In genomic region chr2:179443226-179443815, GRCm38 (mm10) we compare ENCODE assay signal across 8 mouse cellular contexts. TPM values are rescaled to one million over a fixed set of nuclear protein-coding genes. Genes with fewer than 3 reads are reported as not detected.
A peak's percentile ranks its signal among the peaks of the same experiment; 100 is the strongest.
DNase-seq lines count a peak whose midpoint lies in the region; ATAC-seq and TF ChIP-seq lines count a peak whose summit lies in the region.
"Had no signal": no experiment of that assay in that cellular context is flagged by ENCODE, and none has a peak within 500 bp of the region (broad histone marks: within the 10 kb centered on the region; RNA-seq: fewer than 3 reads in every experiment).

No protein-coding gene starts in this region.

- no peak overlapping the region for H3K27ac ChIP-seq in intestine, embryonic 14.5 days (ENCODE audit: low read depth)
- H3K27ac ChIP-seq in midbrain, embryonic 11.5 days (ENCODE audit: low read depth, low read length): no peak overlapping the region
- no peak overlapping the region for H3K27ac ChIP-seq in stomach, embryonic 16.5 days (ENCODE audit: low read length)

- H3K27me3 ChIP-seq in Patski: no peaks in the 10 kb centered on the region
- H3K27me3 ChIP-seq in intestine, embryonic 14.5 days (replicated peaks; ENCODE audit: control insufficient read depth, insufficient read depth, low read length): peaks cover 31% of the 10 kb centered on the region
- H3K27me3 ChIP-seq in midbrain, embryonic 11.5 days (ENCODE audit: control insufficient read depth, insufficient read depth, low read length): peaks cover 17% of the 10 kb centered on the region
- H3K27me3 ChIP-seq in stomach, embryonic 16.5 days (ENCODE audit: control insufficient read depth, insufficient read depth, low read length): peaks cover 25% of the 10 kb centered on the region

- no peak for TF ChIP-seq CTCF in Patski (IDR thresholded peaks at IDR 0.05)

- peak; percentile 21 for ATAC-seq in Patski
- ATAC-seq in intestine, embryonic 14.5 days (replicated peaks; ENCODE audit: low FRiP score, low TSS enrichment, low read depth): peak; percentile 42; the same call in 1 of the 2 replicates
- ATAC-seq in midbrain, embryonic 11.5 days (ENCODE audit: low FRiP score): peak; percentile 50
- no peak for ATAC-seq in stomach, embryonic 16.5 days (ENCODE audit: insufficient read depth, low FRiP score)

- in situ Hi-C loops in Patski (cut with MboI; ENCODE audit: low pct_unique_long_range_greater_than_20kb): no loop called here

- no peaks in the 10 kb centered on the region; the same call in 1 of the 2 replicates for H3K4me1 ChIP-seq in intestine, embryonic 14.5 days (replicated peaks; ENCODE audit: control insufficient read depth, insufficient read depth, low read length)
- H3K4me1 ChIP-seq in midbrain, embryonic 11.5 days (ENCODE audit: control insufficient read depth, insufficient read depth, low read length): peaks cover 10% of the 10 kb centered on the region
- H3K4me1 ChIP-seq in stomach, embryonic 16.5 days (ENCODE audit: control insufficient read depth, insufficient read depth, low read length): peaks cover 14% of the 10 kb centered on the region; the same call in 1 of the 2 replicates

- peak overlapping the region; percentile 53 for H3K4me3 ChIP-seq in intestine, embryonic 14.5 days (ENCODE audit: low read depth, low read length)
- H3K4me3 ChIP-seq in midbrain, embryonic 11.5 days (ENCODE audit: low read depth, low read length): peak overlapping the region; percentile 73
- peak overlapping the region; percentile 61 for H3K4me3 ChIP-seq in stomach, embryonic 16.5 days (replicated peaks; ENCODE audit: low read length)

- under 1% methylated on average over 49 of the region's 51 CpGs for WGBS in intestine, embryonic 14.5 days
- under 1% methylated on average over 51 of the region's 51 CpGs for WGBS in midbrain, embryonic 11.5 days
- under 1% methylated on average over 51 of the region's 51 CpGs for WGBS in stomach, embryonic 16.5 days

- POLR2A ChIA-PET in Patski (lab: Charles Lee): no interaction called here

- no peaks in the 10 kb centered on the region for H3K36me3 ChIP-seq in intestine, embryonic 14.5 days (ENCODE audit: control insufficient read depth, insufficient read depth, low read length)
- H3K36me3 ChIP-seq in midbrain, embryonic 11.5 days (ENCODE audit: control insufficient read depth, insufficient read depth, low read length): no peaks in the 10 kb centered on the region
- H3K36me3 ChIP-seq in stomach, embryonic 16.5 days (ENCODE audit: control insufficient read depth, insufficient read depth, low read length): no peaks in the 10 kb centered on the region

- H3K4me2 ChIP-seq in intestine, embryonic 14.5 days (ENCODE audit: low read length): peak overlapping the region; percentile 99
- H3K4me2 ChIP-seq in midbrain, embryonic 11.5 days: peak overlapping the region; percentile 93
- peak overlapping the region; percentile 99 for H3K4me2 ChIP-seq in stomach, embryonic 16.5 days (ENCODE audit: low read depth, low read length)

- no peaks in the 10 kb centered on the region for H3K9me3 ChIP-seq in intestine, embryonic 14.5 days (ENCODE audit: control insufficient read depth, low read length)
- H3K9me3 ChIP-seq in midbrain, embryonic 11.5 days (ENCODE audit: control insufficient read depth, low read length): no peaks in the 10 kb centered on the region
- H3K9me3 ChIP-seq in stomach, embryonic 16.5 days (replicated peaks; ENCODE audit: control insufficient read depth, low read length): no peaks in the 10 kb centered on the region

- CTCF ChIA-PET in Patski (lab: Charles Lee): no interaction called here

- peak overlapping the region; percentile 48 for H3K9ac ChIP-seq in intestine, embryonic 14.5 days (ENCODE audit: low read length)
- peak overlapping the region; percentile 77 for H3K9ac ChIP-seq in midbrain, embryonic 11.5 days (ENCODE audit: low read length)
- peak overlapping the region; percentile 69 for H3K9ac ChIP-seq in stomach, embryonic 16.5 days (ENCODE audit: low read length)

- intact Hi-C loops in left cerebral cortex, postnatal 36 days (cut with DNase I): loop anchor here (5.0 to 10.0 kb wide), 3 partner anchors 231 to 869 kb away; no protein-coding TSS in a partner anchor

- DNase-seq in Patski (ENCODE audit: low read depth, low spot score): no peak
- DNase-seq in cerebellum, adult 8-10 months: peak; percentile 37
- DNase-seq in frontal cortex, postnatal 36 days (ENCODE audit: low spot score in 2 of 2): peak; percentile 60 to 72
- DNase-seq in intestine, embryonic 14.5 days (ENCODE audit: low spot score): peak; percentile 82
- peak; percentile 59 to 69 for DNase-seq in left cerebral cortex, postnatal 36 days (ENCODE audit: low spot score in 2 of 2)
- no peak for DNase-seq in midbrain, embryonic 11.5 days (ENCODE audit: low spot score, missing footprints)

RNA-seq across cellular contexts. Expression of gene Cdh4, which starts 1.1 kb away (rescaled TPM):
- not detected for polyA plus RNA-seq in Patski (2021)
- 1.4 and 1.8 TPM in 2 replicates for polyA plus RNA-seq in intestine, embryonic 14.5 days (2014; fragmentation: Nextera tagmentation; extraction: Ambion mirVana)
- total RNA-seq in left cerebral cortex, postnatal 36 days (2021): 10 to 100 TPM; 19.0 to 31.0 TPM
- polyA plus RNA-seq in midbrain, embryonic 11.5 days (2014; fragmentation: Nextera tagmentation; extraction: Ambion mirVana): 6.8 and 8.5 TPM in 2 replicates
- 4.4 TPM in 2 replicates for polyA plus RNA-seq in stomach, embryonic 16.5 days (2015; fragmentation: Nextera tagmentation; extraction: Ambion mirVana)
- total RNA-seq: neutrophil, adult 5-6 weeks had no signal

Comparison
In these comparisons a context has a peak if more than half of its experiments do, and no peak if none do; other contexts are left out.
1. DNase-seq: peak in cerebellum, adult 8-10 months (single experiment), frontal cortex, postnatal 36 days (2 of 2), intestine, embryonic 14.5 days (single experiment) and left cerebral cortex, postnatal 36 days (2 of 2); none in Patski (single experiment) and midbrain, embryonic 11.5 days (single experiment).
2. Peak in every context shown above with its lines, with median percentiles within 50 percentile points of each other: H3K4me2 ChIP-seq, H3K4me3 ChIP-seq and H3K9ac ChIP-seq.